Mouse (Mus musculus) CH12.LX (cell line): ENCODE results near the gene Pop4. TPM values are rescaled to one million over a fixed set of nuclear protein-coding genes. Genes with fewer than 3 reads are reported as not detected.
A peak's percentile ranks its signal among the peaks of the same experiment; 100 is the strongest.

Source experiments
- DNase-seq: peaks from one replicate; pipeline ENCODE4 v3.0.0-alpha.2; 2013; ENCODE audit errors: extremely low read depth
- H3K27ac ChIP-seq: 2 replicates; pipeline ENCODE4 v1.5.1; 2012; ENCODE audit warnings: low read depth, mild to moderate bottlenecking, control low read depth, moderate library complexity; ENCODE audit not compliant: insufficient read depth
- H3K27me3 ChIP-seq: replicated peaks from 2 replicates; pipeline ENCODE3; 2012; ENCODE audit warnings: inconsistent platforms
- H3K36me3 ChIP-seq, 2 experiments: replicated peaks in 1 of 2; 2 replicates each; pipeline versions ENCODE3 to v1.6.1; 2012; ENCODE audit warnings: inconsistent platforms in 1 of 2, low read length in 1 of 2, mild to moderate bottlenecking in 1 of 2, mixed read lengths in 1 of 2, moderate library complexity in 1 of 2; ENCODE audit not compliant: control insufficient read depth in 1 of 2, insufficient read depth in 1 of 2
- H3K4me1 ChIP-seq, 2 experiments: 2 replicates each; pipeline ENCODE4 v1.6.1; 2012; ENCODE audit warnings: inconsistent platforms in 1 of 2, moderate library complexity in 1 of 2; ENCODE audit not compliant: insufficient read depth in 2 of 2, control insufficient read depth in 1 of 2
- H3K4me2 ChIP-seq: 2 replicates; pipeline ENCODE4 v1.6.1; 2012; ENCODE audit warnings: low read depth, mild to moderate bottlenecking, control low read depth; ENCODE audit not compliant: poor library complexity, insufficient read depth, severe bottlenecking
- H3K4me3 ChIP-seq, 3 experiments: fragments of 150-350 bp in 1 of 3; sonication (generic) in 1 of 3; replicated peaks in 1 of 3; 2 replicates each; pipeline versions ENCODE3 to v1.5.1; 2011 to 2012; ENCODE audit warnings: low read depth in 2 of 3, low read length in 2 of 3, mild to moderate bottlenecking in 2 of 3, moderate library complexity in 2 of 3, control low read depth in 1 of 3, improper control_type of control experiment in 1 of 3, inconsistent platforms in 1 of 3, mixed read lengths in 1 of 3; ENCODE audit not compliant: poor library complexity in 1 of 3
- H3K79me2 ChIP-seq: replicated peaks from 2 replicates; pipeline ENCODE4 v1.6.1; 2012; ENCODE audit warnings: mild to moderate bottlenecking, moderate library complexity; ENCODE audit not compliant: control insufficient read depth, poor library complexity, insufficient read depth, severe bottlenecking; ENCODE audit errors: extremely low read depth
- H3K9ac ChIP-seq: 2 replicates; pipeline ENCODE4 v1.6.1; 2012; ENCODE audit warnings: low read depth, mild to moderate bottlenecking, control low read depth, moderate library complexity; ENCODE audit not compliant: insufficient read depth
- H3K9me3 ChIP-seq: replicated peaks from 2 replicates; pipeline ENCODE3; 2012; ENCODE audit warnings: low read length, inconsistent platforms, mixed read lengths
- ETS1 ChIP-seq: conservative IDR thresholded peaks from 2 replicates; pipeline ENCODE4 v1.6.1; 2012; ENCODE audit warnings: low read depth, mild to moderate bottlenecking, inconsistent platforms, low read length, improper control_type of control experiment, moderate library complexity
- HCFC1 ChIP-seq: IDR thresholded peaks from 2 replicates; pipeline ENCODE4 v1.6.1; 2012; ENCODE audit warnings: low read depth, mild to moderate bottlenecking, inconsistent platforms, low read length, improper control_type of control experiment
- IRF4 ChIP-seq: IDR thresholded peaks from 2 replicates; pipeline ENCODE4 v1.6.1; 2014; ENCODE audit warnings: low read depth, mild to moderate bottlenecking, inconsistent platforms, low read length, improper control_type of control experiment
- JUN ChIP-seq: IDR thresholded peaks from 2 replicates; pipeline ENCODE4 v1.6.1; 2011; ENCODE audit warnings: low read depth, mild to moderate bottlenecking, low read length, improper control_type of control experiment, moderate library complexity; ENCODE audit not compliant: insufficient read depth
- JUND ChIP-seq: conservative IDR thresholded peaks from 2 replicates; pipeline ENCODE4 v1.6.1; 2011; ENCODE audit warnings: low read depth, low read length, improper control_type of control experiment
- KAT2A ChIP-seq: IDR thresholded peaks from 2 replicates; pipeline ENCODE4 v1.6.1; 2012; ENCODE audit warnings: low read length, improper control_type of control experiment, inconsistent platforms; ENCODE audit not compliant: insufficient replicate concordance
- MAFK ChIP-seq: IDR thresholded peaks from 2 replicates; pipeline ENCODE4 v1.6.1; 2011; ENCODE audit warnings: low read length, improper control_type of control experiment; ENCODE audit not compliant: insufficient replicate concordance
- MAZ ChIP-seq: IDR thresholded peaks from 2 replicates; pipeline ENCODE4 v1.6.1; 2012; ENCODE audit warnings: low read depth, mild to moderate bottlenecking, inconsistent platforms, low read length, improper control_type of control experiment, moderate library complexity
- MEF2A ChIP-seq: IDR thresholded peaks from 2 replicates; pipeline ENCODE4 v1.6.1; 2014; ENCODE audit warnings: low read depth, mild to moderate bottlenecking, inconsistent platforms, low read length, improper control_type of control experiment, borderline replicate concordance
- NRF1 ChIP-seq: IDR thresholded peaks from 2 replicates; pipeline ENCODE4 v1.6.1; 2014; ENCODE audit warnings: low read depth, mild to moderate bottlenecking, inconsistent platforms, low read length, improper control_type of control experiment, moderate library complexity
- PAX5 ChIP-seq: IDR thresholded peaks from 2 replicates; pipeline ENCODE4 v1.6.1; 2012; ENCODE audit warnings: low read length, inconsistent platforms, mixed read lengths
- POLR2A ChIP-seq: IDR thresholded peaks from 2 replicates; pipeline ENCODE4 v1.6.1; 2011; ENCODE audit warnings: low read depth, mild to moderate bottlenecking, improper control_type of control experiment, low read length
- POLR2AphosphoS2 ChIP-seq: IDR thresholded peaks from 2 replicates; pipeline ENCODE4 v1.6.1; 2011; ENCODE audit warnings: low read depth, low read length, improper control_type of control experiment
- RAD21 ChIP-seq: IDR thresholded peaks from 2 replicates; pipeline ENCODE4 v1.6.1; 2011; ENCODE audit warnings: low read depth, mild to moderate bottlenecking, low read length, improper control_type of control experiment, moderate library complexity
- SMC3 ChIP-seq: IDR thresholded peaks from 2 replicates; pipeline ENCODE4 v1.6.1; 2011; ENCODE audit warnings: low read depth, low read length, improper control_type of control experiment
- TBP ChIP-seq: conservative IDR thresholded peaks from 2 replicates; pipeline ENCODE4 v1.6.1; 2011; ENCODE audit warnings: low read depth, low read length, improper control_type of control experiment
- USF1 ChIP-seq: IDR thresholded peaks from 2 replicates; pipeline ENCODE4 v1.6.1; 2014; ENCODE audit warnings: low read depth, mild to moderate bottlenecking, inconsistent platforms, low read length, improper control_type of control experiment
- ZC3H11A ChIP-seq: IDR thresholded peaks from 2 replicates; pipeline ENCODE4 v1.6.1; 2012; ENCODE audit warnings: low read depth, mild to moderate bottlenecking, inconsistent platforms, low read length, improper control_type of control experiment
- ZMIZ1 ChIP-seq: IDR thresholded peaks from 2 replicates; pipeline ENCODE4 v1.6.1; 2012; ENCODE audit warnings: low read depth, mild to moderate bottlenecking, inconsistent platforms, low read length, improper control_type of control experiment
- dilution Hi-C: fragments of 300-500 bp; cut with MboI; formaldehyde crosslinking; loops from 2 replicates; pipeline ENCODE4 v1.14.3; 2020; ENCODE audit warnings: low sequenced_read_pairs; ENCODE audit not compliant: extremely low pct_unique_long_range_greater_than_20kb, extremely low pct_ligation_motif_present
- in situ Hi-C: fragments of 300-500 bp; cut with MboI; formaldehyde crosslinking; loops from 3 replicates; pipeline ENCODE4 v1.14.3; 2019; ENCODE audit warnings: low sequenced_read_pairs, low pct_ligation_motif_present, low pct_unique_long_range_greater_than_20kb, mixed read lengths
- polyA plus RNA-seq: library from polyadenylated mRNA; unstranded; fragments of >175 nt; gene quantifications from 2 replicates; pipeline ENCODE4 v1.2.1, GENCODE M21; 2012; ENCODE audit warnings: low read depth; ENCODE audit not compliant: insufficient read length
- total RNA-seq, 2 experiments: library from RNA; depleted of rRNA; stranded (reverse); fragments of 300-350 nt in 1 of 2; fragments of >200 nt in 1 of 2; gene quantifications; 2 replicates each; pipeline ENCODE4 v1.2.3; 2012 to 2014

Pop4 gene
- total and polyA plus RNA-seq, 3 experiments, result 33.5 to 64.0 (median 50.5) TPM

DNA sequence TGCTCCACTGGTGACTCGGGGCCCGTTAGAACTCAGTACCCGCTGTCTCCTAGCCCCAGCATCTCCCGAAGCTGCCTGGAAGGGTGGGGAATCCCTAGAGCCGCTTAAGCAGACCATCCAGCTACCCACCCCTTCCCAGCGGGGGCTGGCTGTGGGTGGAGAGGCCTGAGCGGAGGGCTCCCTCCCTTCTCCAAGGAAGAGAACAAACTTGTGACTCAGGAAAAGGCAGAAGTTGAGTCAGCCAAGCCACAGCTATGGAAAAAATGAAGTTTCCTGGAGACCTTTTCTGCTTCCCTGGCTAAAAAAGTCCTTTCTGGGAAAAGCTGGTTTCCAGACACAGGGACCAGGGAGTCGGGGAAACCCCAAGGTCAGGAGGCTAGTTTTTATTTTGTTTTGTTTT, 40.9 kb downstream of the Pop4 start:
- peaks cover 9% of the 10 kb centered on the region for H3K9me3 ChIP-seq
- H3K79me2 ChIP-seq, result no peaks in the 10 kb centered on the region
- no peak for DNase-seq
- H3K4me2 ChIP-seq, result no peak overlapping the region
- no peaks in the 10 kb centered on the region for H3K36me3 ChIP-seq
- H3K4me3 ChIP-seq, result no peak overlapping the region
- in situ Hi-C loops, result no loop called here
- H3K4me1 ChIP-seq, result peaks cover 3 to 10% of the 10 kb centered on the region in 2 experiments
- dilution Hi-C loops, result no loop called here
- H3K27me3 ChIP-seq, result peaks cover 85% of the 10 kb centered on the region
- no peak overlapping the region for H3K9ac ChIP-seq
- no peak overlapping the region for H3K27ac ChIP-seq
- TF ChIP-seq ZMIZ1, result no peak
- no peak for TF ChIP-seq POLR2AphosphoS2
- no peak for TF ChIP-seq ZC3H11A
- TF ChIP-seq POLR2A, result no peak
- TF ChIP-seq IRF4, result no peak
- no peak for TF ChIP-seq MAFK
- TF ChIP-seq HCFC1, result no peak
- no peak for TF ChIP-seq MAZ
- no peak for TF ChIP-seq MEF2A
- no peak for TF ChIP-seq NRF1
- no peak for TF ChIP-seq ETS1
- TF ChIP-seq TBP, result no peak
- TF ChIP-seq RAD21, result no peak
- TF ChIP-seq SMC3, result no peak
- TF ChIP-seq USF1, result no peak

DNA sequence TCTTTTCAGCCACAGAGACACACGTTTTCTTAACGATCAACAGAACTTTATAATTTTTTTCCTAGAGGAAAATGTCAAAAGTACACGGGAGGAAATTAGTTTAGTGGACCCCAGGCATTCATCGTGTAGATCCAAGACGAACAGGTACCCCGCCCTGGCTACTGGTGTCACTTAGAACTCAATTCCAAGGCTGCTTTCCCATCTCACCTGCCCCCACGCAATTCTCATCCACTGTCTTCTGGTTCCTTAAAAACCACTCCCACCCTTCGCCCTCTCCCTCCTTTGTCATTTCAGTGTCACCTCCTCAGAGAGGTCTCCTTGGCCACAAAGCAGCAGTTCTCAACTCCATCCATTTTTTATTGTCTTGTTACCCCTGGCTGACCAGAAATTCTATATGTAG, 42.9 kb downstream of the Pop4 start:
- dilution Hi-C loops, result no loop called here
- no peaks in the 10 kb centered on the region for H3K79me2 ChIP-seq
- in situ Hi-C loops, result no loop called here
- H3K4me3 ChIP-seq, result peak overlapping the region in 2 of 3 experiments; percentile 37 to 53
- TF ChIP-seq PAX5 (no peak), ETS1 (no peak), IRF4 (no peak), HCFC1 (no peak), JUND (no peak), NRF1 (no peak), POLR2A (no peak), POLR2AphosphoS2 (no peak), KAT2A (no peak), JUN (no peak), MAZ (no peak), ZMIZ1 (no peak)
- peaks cover 10 to 14% of the 10 kb centered on the region in 2 experiments for H3K4me1 ChIP-seq
- no peak overlapping the region for H3K9ac ChIP-seq
- peaks cover 67% of the 10 kb centered on the region for H3K27me3 ChIP-seq
- H3K9me3 ChIP-seq, result peaks cover 5% of the 10 kb centered on the region
- peak overlapping the region; percentile 64; the same call in 1 of the 2 replicates for H3K4me2 ChIP-seq
- H3K36me3 ChIP-seq, result no peaks in the 10 kb centered on the region
- no peak overlapping the region for H3K27ac ChIP-seq
- DNase-seq, result no peak
